Mouse (Mus musculus) liver, adult 2 months (tissue): ENCODE data around the gene Vegfd.

Experiments used
- CTCF ChIP-seq: fragments of 200-500 bp; IDR thresholded peaks from 2 replicates; pipeline ENCODE4 v1.5.1; 2011; ENCODE audit warnings: low read depth, low read length, control low read depth
- POLR2A ChIP-seq: fragments of 200-500 bp; IDR thresholded peaks from 2 replicates; pipeline ENCODE4 v1.6.1; 2011; ENCODE audit warnings: low read length, control low read depth; ENCODE audit not compliant: insufficient read depth; ENCODE audit errors: extremely low read depth

DNA sequence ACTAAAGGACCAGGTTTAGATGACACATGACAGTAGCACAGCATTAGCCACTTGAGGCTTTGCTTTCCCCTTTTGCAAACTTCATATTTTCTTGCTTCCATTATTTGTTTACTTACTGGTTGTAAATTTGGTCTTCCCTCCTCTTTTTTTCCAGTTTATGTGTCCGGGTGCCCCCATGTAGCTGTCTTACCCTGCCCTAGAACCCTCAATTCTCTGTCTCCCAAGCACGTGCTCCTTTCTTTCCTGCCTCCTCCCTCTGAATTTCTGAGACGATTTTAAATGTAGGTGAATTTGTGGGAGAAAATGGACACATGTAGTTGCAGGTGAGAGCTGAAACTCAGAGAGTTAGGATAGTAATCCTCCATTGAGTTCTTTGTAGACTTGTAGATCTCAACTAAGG is 47.3 kb downstream of the Vegfd start:
- TF ChIP-seq CTCF: no peak
- TF ChIP-seq POLR2A: no peak
